Mouse (Mus musculus) ovary, adult 18-20 months (tissue): ENCODE results near the gene Ms4a4b.
"Not testable (repeated sequence)": the region's sequence is repeated elsewhere in the genome, so short reads cannot be mapped to it uniquely, and the experiment has no call there.

Experiments
- DNase-seq: peaks from one replicate; pipeline ENCODE4 v3.0.0; 2022; ENCODE audit warnings: low spot score, mixed read lengths

The Ms4a4b gene

GRCm38 (mm10) chr19:11486599-11486998, 43.2 kb downstream of the Ms4a4b start:
- no peak for DNase-seq

- DNase-seq, result no peak
These were observed 48.2 kb downstream of the Ms4a4b start for GRCm38 (mm10) chr19:11491406-11492189.

GRCm38 (mm10) chr19:11492671-11493070, 49.3 kb downstream of the Ms4a4b start:
- no peak for DNase-seq

DNA sequence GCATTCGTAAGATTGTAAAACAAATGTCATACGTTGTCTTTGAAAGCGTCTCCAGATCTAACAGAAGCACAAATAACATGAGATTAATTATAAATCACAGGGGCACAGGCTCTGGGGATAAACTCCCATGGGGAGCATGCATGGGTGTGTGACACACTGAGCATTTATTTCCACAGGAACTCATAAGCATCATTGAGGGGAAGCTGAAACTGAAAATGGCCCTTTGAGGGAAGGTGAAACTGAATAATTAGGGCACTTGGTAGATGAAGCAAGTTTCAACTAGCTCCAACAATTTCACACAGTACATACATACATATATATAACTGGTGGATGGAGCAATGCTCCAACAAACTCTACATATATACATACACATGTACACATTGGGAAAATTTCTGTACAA, 51.2 kb downstream of the Ms4a4b start:
- DNase-seq, result no peak

DNA sequence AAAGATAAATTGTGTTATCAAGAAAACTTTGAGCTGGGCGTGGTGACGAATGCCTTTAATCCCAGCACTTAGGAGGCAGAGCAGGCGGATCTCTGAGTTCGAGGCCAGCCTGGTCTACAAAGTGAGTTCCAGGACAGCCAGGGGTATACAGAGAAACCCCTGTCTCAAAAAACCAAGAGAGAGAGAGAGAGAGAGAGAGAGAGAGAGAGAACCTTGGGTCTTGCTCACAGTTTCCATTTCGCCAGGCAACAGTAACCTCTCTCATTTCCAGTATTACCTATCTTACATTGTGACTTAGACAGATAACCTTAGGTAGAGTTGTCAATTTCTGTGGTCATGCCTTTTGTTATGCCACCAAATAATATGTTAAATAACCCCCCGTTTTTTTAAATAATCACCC, 53.0 kb downstream of the Ms4a4b start:
- no peak for DNase-seq

- not testable (repeated sequence) for DNase-seq
These were observed 53.9 kb downstream of the Ms4a4b start for GRCm38 (mm10) chr19:11497300-11497699.

DNA sequence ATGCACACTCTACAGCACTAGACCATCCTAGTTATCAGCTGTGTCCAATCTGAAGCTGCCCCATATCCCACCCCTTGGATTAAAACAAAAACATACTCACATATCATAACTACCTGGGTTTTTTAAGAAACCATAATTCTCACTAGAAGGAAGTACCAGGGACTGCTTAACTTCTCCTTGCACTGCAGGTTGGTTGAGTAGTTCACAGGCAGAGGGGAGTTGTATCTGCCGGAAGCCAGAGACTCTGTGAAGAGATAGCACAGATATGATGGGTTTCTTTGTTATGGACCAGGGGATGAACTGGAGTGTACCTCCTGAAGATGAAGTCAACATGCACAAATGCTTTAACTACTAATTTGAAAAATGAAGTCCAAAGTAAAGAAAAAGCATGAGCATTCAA, 57.4 kb downstream of the Ms4a4b start:
- DNase-seq, result no peak

DNA sequence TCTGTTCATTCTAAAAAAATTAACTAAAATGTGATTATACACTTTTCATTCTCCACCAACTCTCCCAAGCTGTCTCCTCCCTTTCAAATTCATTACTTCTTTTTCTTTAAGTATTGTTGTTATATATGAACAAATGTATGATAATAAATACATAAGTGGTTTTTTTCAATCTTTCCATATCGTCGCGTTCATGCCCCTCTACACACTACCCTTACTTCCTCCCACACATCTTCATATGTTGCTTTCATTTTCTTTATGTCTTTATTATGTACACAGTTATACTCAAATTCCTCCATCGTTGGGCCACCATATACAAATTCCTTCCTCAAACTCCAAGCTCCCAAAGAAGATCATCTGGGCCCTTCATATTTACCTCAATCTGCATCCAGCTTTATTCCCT, 58.0 kb downstream of the Ms4a4b start:
- no peak for DNase-seq

DNA sequence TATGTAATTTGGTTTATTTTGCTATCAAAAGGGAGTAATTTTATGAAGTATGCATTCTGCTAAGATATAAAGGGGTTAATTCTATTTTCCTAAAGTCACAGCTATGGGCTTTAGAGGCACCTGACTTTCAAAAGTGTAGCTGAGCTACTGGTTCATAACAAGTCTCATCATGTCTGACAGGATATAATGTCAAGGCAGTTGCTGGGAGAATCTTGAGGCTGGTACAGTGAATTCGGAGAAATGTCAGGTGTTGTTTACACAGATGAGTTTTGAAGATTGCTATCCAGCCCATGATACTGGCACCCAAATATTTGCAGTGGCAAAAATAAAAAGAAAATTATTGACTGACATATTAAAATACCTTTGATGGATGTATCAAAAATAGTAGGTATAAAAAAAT, 61.5 kb downstream of the Ms4a4b start:
- no peak for DNase-seq

DNA sequence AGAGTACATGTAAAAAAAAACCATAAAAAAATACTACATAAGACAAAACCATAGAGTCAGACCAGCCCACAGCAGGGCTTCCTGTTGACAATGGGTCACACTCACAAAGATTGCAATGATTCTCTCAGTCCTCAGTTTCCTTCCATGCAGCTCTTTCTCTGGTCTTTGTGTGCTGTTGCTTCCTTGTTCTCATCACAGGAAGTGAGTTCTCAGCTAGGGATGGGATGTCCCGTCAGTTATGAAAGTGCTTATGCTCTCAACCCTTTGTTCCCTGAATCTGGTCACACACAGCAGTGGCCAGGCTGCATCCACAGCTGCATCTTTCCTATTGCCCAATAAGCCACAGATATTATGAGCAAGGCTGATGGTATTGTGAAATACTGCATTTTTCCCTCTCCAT, 70.1 kb downstream of the Ms4a4b start:
- no peak for DNase-seq

- DNase-seq, result no peak
These were observed 72.9 kb downstream of the Ms4a4b start, which contains the start of gene Ms4a6b for GRCm38 (mm10) chr19:11516246-11516645. Gene Ms4a6b (plus strand): TSS chr19:11516512.
